Mouse (Mus musculus) layer of hippocampus, adult 11-12 months (tissue): Measurements from ENCODE around the gene Btnl1.
A peak's percentile ranks its signal among the peaks of the same experiment; 100 is the strongest.

ENCODE experiments used
- DNase-seq: peaks from one replicate; pipeline ENCODE4 v3.0.0; 2022; ENCODE audit warnings: low spot score

Gene Btnl1

DNA sequence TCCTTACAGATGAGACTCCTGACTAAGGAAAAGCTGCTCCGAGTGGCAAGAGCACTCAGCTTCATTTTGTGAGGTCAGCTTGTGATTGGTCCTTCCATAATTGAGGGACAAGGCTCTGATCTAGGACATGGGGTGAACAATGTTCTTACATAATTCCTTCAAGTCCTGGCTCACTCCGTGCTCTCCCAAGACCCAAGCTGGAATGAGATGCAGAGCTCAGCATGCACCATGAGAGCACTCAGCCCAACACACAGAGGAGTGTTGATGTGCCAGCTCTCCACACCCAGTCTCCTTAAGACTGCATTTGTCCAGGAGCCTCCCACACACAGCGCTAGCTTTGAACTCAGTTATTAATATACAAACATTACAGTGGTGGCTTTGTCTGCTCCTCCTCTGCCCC, 7.8 kb downstream of the Btnl1 start:
- no peak for DNase-seq

DNA sequence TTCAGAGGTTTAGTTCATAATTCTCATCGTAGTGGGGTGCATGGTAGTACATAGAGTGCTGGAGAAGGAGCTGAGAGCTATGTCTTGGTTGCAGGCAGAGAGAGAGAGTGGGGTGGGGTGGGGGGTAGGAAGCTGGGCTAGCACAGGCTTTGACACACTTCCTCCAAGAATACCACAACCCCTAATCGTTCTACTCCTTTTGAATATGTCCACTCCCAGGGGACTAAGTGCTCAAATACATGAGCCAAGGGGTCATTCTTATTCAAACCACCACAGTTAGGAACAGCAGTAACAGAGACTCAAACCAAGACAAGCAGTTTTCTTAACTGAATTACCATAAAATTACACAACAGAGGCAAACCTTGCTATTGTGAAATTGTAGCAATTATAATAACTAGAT, 9.7 kb downstream of the Btnl1 start:
- DNase-seq = no peak

DNA sequence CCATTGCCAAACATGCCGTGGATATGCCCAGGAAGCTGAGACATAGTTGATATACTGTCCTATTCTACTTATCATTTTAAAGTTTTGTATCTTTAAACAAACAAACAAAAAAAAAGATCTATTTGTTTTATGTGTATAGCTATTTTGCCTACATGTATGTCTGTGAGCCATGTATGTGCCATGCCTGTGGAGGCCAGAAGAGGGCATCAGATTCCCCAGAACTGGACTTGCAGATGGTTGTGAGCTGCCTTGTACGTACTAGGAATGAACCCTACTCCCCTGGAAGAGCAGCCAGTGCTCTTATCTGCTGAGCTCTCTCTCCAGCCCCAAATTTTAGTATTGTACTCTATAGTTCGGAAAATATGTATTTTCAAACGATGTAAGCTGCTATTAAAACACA, 11.6 kb downstream of the Btnl1 start:
- no peak for DNase-seq

DNA sequence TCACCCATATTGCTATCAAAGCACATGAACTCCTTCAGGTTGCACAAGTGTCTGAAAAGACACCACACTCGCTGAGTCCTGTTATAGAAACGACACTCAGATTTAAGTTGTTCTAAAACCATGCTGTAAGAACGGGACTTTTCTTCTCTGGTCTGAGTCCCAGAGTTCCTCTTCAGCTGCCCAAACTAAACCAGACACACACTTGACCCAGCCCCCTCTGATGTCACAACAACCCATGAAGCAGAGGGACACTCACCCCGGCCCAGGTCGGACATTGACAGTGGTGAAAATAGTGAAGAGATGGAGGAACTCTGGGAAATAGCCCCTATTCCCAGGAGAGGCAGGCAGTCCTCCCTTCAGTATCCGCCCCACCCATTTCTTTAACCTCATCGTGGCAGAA, 14.6 kb downstream of the Btnl1 start:
- DNase-seq = no peak

DNA sequence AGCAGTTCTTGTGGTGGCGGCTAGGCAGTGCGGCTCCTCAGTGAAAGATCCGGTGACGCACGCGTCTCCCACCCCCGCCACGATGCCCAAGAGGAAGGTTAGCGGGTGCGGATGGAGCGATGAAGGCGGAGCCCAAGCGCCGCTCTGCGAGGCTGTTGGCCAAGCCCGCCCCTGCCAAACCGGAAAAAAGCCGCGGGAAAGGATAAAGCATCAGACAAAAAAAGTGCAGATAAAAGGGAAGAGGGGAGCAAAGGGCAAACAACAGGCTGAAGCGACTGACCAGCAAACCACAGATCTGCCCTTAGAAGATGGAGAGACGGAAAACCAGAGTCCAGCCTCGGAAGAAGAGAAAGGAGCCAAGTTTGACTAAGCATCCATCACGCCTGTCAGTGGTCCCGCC, 15.4 kb downstream of the Btnl1 start:
- no peak for DNase-seq

DNA sequence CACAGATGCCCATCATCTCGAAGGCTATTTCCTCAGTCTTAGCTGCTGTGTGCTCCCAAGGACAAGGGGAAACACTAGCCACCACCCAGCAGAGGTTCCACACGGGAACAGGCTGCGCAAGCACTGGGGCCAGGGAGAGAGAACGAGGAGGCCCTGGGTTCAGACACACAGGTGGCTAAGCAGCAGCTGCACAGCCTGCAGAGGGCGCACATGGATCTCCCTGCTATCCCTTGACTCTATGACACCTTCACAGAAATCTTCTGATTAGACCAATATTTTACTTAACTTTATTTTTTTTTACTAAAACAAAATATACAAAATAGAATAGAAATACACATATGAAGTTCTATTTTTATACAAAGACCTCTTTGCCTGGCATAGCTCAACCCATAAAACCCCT, 20.4 kb downstream of the Btnl1 start:
- DNase-seq = no peak

DNA sequence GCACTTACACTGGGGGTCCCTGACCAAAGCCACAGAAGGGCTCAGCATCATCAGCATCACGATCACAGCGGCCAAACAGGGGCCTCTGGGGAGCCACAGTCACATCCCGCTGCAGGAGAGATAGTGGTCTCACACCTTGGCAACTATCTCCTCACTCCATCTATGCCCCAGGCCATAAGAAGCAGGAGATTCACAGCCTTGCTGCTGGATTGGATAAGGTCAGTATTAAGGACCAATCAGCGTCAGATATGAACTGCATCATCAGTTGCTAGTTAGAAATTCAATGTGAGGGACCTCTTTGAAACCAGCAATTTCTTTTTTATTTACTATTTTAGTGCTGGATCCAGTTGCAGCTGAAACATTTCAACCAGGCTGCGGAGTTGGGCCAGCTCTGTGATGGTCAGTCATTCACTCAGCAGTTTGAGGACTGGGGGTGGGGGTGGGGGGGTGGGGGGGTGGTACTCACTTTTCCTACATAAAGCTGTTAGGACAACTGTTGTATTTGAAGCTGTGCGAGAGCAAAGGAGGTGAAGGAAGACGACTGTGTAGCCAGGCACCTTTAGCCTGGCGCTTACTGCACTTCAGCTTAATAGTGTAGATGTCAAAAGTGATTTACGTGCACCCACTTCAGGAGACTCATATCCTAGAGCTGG, 21.3 kb downstream of the Btnl1 start:
- peak; percentile 88 for DNase-seq

DNA sequence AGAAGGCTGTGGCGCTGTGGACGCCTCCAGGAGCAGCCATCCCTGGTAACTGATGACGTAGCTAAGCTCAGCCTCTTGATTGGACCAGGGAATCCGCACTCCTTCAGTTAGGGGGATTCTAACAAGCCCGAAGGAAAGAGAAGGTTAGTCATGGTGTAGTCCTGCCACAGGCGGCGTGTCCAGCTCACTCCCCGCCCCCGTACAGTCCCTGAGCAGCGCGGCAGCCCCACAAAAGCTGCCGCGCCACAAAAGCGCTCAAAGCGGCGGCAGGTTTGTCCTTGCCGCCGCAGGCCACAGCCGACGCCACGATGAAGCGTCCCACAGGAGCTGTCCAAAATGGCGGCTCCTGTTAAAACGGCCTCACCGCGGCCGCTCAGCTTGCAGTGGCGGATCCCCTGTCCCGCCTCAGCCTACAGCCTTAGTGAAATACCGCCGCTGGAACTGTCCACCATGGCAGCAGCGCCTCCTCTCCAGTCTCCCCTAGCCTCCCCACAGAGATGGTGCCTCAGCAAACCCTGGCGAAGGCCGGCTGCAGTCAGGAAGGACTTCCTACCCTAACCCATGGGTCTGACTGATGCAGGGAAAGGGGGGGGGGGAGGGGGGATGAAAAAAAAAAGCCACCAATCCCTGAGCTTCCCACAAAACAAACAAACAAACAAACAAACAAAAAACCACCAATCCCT, 21.9 kb downstream of the Btnl1 start, which contains the start of gene BC051142:
Gene BC051142 (plus strand): TSS at position 110 of the 683 bp plus-strand sequence.
- DNase-seq = peak; percentile 88

DNA sequence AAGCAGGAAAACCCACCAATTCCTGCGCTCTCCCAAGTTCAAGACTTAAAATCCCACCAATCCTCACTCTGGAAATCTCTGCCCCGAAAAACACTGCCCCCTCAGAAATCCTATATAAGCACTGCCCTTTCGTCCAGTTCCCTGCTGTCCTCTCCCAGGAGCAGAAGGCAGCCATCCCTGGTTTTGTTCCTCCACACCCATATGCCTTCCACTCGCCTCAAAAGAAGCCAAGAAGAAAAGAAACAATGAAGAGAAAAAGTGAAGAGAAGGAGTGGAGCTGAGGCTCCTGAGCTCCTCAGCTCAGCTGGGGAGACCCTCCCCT, 22.4 kb downstream of the Btnl1 start:
- no peak for DNase-seq

DNA sequence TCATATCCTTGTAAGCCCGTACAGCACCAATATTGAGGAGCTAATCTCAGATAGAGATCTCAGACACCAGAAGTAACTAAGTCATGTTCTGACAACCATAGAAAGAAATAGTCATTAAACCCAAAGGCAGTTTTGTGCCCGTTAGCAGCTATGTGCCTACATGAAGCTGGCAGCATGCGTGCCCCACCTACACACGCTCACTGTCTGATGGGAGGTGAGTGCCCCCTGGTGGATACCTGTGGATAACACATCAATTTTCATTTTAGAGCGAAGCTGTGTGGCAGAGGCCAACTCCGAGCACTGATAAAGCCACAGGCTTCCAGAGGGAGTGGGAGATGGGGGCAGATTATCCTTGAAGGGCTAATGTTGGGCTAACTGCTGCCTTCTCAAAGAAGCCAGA, 34.2 kb downstream of the Btnl1 start:
- peak; percentile 84 for DNase-seq

DNA sequence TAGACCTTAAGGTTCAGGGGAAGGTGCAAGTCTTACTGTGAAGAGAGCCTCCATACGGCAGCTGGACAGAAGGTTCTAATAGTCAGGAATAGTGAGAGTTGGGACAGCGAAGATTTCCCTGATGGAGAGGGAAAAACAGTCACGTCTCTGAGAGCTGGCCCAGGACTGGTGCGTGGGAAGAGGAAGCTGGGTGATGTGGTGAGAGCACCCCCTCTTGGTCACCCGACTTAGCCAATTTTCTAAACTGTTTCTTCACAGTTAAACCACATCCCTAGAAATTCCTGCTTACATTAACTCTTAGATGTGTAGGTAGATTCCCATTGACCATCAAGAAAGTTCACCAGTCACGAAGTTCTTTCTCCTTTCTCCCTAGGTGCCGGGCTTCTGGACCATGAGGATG, 43.1 kb downstream of the Btnl1 start:
- DNase-seq = no peak

DNA sequence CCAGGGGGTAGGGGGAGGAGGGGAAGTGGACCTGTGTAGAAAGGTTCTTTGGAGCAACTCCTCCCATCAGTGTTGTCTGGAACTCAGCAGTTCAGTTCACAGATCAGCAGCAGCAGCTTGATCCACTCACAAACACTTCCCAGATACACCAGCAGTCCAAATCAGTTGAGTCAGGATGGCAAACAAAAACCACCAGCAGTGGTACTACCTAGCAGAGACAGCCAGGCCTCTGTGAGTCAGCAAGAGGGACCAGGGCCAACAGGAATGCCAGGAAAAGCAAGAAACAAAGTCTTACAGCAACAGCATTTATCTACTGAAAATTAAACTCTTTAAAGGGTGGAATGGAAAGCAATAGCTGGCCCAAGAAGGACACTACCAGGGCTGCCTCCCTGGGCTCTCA, 50.7 kb downstream of the Btnl1 start:
- DNase-seq = no peak
